Mouse (Mus musculus) ES-Bruce4 (cell line): ENCODE measurements at regions not wholly inside any gene's neighbourhood (a gene's known extent, or its start where the extent isn't known, plus 50 kb on each side); places are given as distances from the start of the nearest gene placed in this dataset.

Source experiments
- EP300 ChIP-seq: IDR thresholded peaks from 2 replicates; pipeline ENCODE4 v1.6.1; 2011; ENCODE audit warnings: low read depth, low read length; ENCODE audit not compliant: insufficient read depth
- POLR2A ChIP-seq: IDR thresholded peaks from one replicate; pipeline ENCODE4 v1.8.1; 2011; ENCODE audit warnings: low read length; ENCODE audit not compliant: insufficient read depth

GRCm38 (mm10) chr12:70727496-70728259 is 97.6 kb upstream of the Frmd6 start:
- TF ChIP-seq POLR2A (no peak), EP300 (no peak)
